Mouse (Mus musculus) bone marrow, adult 2 months (tissue): ENCODE measurements around the gene Ganc.

ENCODE experiments used
- CTCF ChIP-seq: fragments of 200-500 bp; IDR thresholded peaks from 2 replicates; pipeline ENCODE4 v1.5.1; 2011; ENCODE audit warnings: low read length, control low read depth; ENCODE audit not compliant: control insufficient read depth, insufficient read depth
- POLR2A ChIP-seq: fragments of 200-500 bp; IDR thresholded peaks from 2 replicates; pipeline ENCODE4 v1.6.1; 2011; ENCODE audit warnings: low read depth, mild to moderate bottlenecking, control low read depth, low read length, borderline replicate concordance; ENCODE audit not compliant: control insufficient read depth

- TF ChIP-seq POLR2A (no peak), CTCF (no peak)
Observed at GRCm38 (mm10) chr2:120482506-120483389, 79.1 kb downstream of the Ganc start.
